Mouse (Mus musculus) embryo, embryonic 10 days (tissue): Measurements from ENCODE around the gene Rfx4.

Experiments used
- DNase-seq: peaks from one replicate; pipeline ENCODE4 v3.0.0-alpha.2; 2015; ENCODE audit warnings: low spot score

Gene Rfx4

DNA sequence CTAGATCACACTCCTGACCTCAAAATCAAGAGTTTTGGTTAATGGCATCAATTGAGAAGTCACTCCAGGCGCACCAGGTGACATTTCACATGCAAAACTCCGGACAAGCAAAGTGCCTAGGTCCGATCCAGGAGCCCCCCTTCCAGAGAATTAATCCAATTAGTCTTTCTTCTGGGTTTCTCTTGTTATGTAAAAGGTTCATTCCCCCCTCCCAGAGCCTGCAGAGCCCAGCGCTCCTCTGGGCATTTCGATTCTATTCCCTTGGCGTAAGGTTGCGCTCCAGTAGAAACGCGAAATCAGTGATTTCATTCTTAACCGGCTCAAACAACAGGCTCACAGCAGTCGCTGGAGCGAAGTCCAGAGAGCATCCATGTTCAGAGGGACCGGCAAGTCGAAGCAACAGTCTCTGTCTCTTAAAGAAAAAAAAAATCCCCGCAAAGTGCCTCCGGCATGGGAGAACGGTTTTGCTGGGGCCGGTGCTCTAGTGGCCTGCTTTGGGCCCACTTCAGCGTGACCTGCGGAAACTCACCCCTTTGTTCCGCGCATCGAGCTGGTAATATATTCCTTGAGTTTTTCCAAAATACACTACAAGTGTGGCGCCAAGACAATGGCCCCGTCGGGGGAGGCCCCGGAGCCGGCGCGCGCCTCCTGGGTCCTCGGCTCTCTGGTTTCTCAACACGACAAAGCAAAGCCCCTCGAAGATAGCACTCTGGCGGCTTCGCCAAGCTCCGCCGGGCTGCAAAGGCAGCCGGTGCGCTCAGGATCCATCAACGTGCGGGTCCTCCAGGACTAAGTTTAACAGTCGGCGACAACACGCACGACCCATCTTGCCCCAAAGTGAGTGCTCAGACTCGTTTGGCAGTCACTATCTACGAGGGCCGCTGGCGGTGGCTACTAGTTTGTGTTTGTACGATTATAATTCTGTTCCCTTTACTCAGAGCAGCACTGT, 2.9 kb downstream of the Rfx4 start:
- DNase-seq = peak; percentile 52

DNA sequence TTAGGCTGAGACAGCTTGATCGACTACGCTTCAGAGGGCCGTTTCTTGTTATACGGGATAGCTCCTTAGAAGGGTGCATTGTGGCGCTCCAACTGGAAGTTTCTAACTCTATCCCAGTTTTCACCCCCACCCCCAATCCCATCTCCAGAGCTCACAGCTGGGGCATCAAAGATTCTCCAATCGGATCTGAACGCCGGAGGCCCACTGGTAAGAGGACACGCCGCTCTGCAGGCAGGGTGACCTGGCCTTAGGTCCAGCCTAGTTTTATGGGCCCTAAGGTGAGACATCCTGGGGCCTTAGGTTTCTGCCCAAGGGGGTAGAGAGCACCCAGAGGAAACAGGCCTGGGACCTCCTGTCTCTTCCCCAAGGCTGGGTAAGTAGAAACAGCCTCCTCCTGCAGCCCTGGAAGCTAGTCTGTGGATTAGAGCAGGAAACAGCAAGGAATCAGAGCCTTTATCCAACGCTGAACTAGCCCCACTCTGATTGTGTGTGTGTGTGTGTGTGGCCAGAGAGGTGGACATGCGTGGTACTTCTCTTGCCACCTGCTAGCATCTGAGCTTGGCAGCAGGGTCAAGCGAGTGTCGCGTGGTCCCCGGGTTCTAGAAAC, 3.8 kb downstream of the Rfx4 start:
- no peak for DNase-seq

DNA sequence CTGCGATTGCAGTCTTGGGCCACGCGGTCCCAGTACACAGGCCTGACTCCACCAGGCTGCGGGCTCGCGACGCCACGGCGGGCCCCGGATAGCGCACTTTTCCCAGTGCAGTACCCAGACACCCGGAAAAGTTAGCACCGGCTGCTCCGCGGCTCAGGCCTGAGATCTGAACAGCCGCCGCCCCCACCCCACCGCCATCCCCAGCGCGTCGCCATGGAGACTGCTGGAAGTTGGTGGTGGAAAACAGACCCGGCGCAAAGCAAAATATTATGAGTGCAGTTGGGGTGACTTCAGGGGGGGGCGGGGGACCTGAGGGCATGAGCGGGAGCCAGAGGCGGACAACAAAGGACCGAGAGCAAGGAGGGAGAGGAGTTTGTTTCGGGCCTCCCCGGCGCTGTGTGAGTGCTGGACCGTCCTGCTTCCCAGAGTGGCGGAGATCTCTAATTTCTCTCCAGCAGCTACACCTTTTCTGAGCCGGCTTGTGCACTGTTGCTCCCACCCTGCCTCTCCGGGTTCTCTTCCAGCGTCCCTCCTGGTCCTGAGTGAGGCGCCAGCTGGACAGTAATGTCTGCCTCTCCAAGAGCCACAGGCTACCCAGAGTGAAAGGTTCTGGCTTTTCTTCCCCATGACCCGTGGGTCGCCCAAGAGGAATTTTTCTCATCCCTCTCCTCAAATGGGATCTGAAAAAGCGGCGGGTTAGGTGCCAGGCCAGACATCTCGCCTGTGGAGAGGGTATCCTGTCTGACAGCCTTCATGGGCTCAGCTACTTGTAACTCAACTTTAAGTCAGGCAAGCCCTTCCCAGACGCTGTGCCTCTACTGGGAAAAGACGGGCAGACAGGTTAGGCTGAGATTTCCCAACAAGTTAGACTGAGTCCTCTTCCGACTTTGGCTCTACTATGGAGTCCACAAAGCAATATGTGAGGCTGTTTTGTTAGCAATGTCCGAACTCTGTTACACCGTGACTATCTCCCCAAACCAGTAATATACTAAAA, 4.6 kb downstream of the Rfx4 start:
- peak; percentile 68 for DNase-seq

DNA sequence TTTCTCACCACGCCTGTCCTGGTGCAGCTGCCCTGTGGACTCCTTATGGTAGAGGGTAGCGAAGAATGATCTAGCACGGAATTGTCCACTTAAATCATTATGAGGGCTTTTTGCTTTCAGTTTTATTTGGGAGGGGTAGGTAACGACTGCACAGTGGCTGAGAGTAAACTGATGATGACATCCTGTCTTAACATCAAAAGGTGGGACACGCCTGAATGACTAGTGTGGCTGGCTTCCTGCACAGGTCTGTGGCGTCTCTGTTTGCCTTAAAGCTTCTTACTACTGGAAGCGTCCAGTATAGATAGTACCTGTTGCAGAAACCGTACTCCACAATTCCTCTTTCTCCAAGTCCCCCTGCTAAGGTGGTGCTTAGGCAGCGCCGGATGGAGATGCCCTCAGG, 12.9 kb downstream of the Rfx4 start:
- no peak for DNase-seq

DNA sequence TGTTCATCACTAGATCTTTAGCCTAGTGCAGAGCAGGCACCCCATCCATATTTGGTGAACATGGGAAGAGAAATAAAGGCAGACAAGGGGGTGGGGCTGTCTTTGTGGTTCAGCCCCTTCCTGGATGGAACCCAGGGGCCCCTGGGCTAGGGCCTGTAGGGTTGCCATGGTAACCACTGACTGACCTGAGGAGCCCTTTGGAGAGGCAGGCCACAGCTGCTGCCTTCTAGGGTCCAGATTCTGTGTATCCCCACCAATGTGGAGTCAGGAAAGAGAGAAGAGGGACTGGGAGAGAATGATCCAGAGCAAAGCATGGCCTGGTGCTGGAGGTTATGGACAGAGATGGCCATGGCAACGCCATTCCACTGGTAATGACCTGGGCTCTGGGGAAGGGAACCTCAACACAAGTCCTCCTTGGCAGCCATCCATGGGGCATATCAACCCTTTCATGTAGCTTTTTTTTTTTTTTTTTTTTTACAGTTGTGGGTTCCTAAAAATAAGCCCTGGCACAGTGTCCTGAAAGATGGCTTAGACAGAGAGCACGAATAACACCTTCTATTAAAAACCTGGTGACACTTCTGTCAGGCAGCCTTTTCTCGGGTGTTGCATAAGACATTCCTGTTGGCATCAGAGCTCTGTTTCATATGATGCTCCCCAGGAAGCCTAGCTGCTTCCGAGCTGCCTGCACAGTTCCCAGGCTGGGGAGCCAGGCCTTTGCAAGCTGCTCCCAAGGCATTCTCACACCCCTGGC, 16.7 kb downstream of the Rfx4 start:
- no peak for DNase-seq

DNA sequence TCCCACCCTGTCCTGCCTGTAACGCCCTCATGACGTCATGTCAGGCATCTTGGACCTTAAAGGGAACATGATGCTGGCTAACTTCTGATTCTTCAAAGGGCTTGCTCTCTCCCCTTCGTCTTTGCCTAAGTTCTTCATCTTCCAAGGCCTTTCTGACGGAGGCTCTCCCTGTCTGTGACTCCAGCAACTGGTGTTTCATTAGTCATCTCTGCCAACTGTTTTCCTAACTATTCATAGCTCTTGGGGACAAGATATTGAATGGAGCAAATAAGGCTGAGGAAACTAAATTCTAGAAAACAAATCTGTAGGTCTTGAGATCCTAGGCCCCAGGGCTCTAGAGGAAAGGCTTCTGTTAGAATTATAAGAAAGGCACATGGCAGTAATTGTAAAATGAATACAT, 18.0 kb downstream of the Rfx4 start:
- DNase-seq = no peak

- no peak for DNase-seq
Measured at GRCm38 (mm10) chr10:84774573-84774972, 18.7 kb downstream of the Rfx4 start.

- no peak for DNase-seq
Measured at GRCm38 (mm10) chr10:84777109-84777508, 21.2 kb downstream of the Rfx4 start.

- DNase-seq = no peak
Measured at GRCm38 (mm10) chr10:84777974-84778373, 22.1 kb downstream of the Rfx4 start.

DNA sequence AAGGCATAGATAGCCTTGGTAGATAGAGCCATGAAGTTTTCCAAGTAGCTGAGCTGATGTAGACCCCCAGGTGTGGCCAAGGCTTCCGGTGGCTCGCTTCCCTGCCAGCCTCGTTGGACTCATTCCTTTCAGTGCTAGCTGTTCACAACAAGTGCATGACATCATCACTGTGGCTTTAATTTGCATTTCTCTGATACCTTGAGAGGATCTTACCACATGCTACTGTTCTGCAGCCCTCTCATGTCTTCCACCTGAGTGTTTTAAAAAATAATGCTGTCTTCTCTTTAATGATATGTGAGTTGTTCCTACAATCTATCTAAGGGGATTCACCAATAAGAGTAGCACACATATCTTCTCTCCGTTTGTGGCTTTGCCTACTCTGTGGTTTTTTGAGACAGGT, 25.0 kb downstream of the Rfx4 start:
- no peak for DNase-seq

GRCm38 (mm10) chr10:84785339-84785738, 29.5 kb downstream of the Rfx4 start:
- no peak for DNase-seq

DNA sequence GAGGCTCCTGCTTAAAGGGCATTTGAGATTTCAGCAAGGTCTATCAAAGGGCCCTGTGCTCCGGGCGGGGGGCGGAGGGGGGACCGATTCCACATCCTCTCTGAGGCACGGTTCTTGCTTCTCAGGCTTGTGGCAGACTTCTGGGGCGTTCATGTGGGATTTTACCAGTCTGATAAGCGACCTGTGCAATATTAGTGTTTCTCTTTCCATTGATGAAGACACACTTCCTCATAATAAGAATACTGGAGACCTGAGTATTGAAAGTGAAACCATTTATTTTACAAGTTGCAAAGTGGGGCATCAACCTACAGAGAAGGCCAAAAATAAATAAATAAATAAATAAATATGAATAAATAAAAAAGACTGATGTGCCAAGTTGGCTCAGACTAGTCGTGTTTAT, 34.5 kb downstream of the Rfx4 start:
- DNase-seq = no peak

- no peak for DNase-seq
Measured at GRCm38 (mm10) chr10:84791181-84791580, 35.3 kb downstream of the Rfx4 start.

- DNase-seq = no peak
Measured at GRCm38 (mm10) chr10:84801521-84801920, 45.7 kb downstream of the Rfx4 start.

- no peak for DNase-seq
Measured at GRCm38 (mm10) chr10:84803216-84803844, 47.5 kb downstream of the Rfx4 start.

GRCm38 (mm10) chr10:84805576-84805975, 49.7 kb downstream of the Rfx4 start:
- no peak for DNase-seq

DNA sequence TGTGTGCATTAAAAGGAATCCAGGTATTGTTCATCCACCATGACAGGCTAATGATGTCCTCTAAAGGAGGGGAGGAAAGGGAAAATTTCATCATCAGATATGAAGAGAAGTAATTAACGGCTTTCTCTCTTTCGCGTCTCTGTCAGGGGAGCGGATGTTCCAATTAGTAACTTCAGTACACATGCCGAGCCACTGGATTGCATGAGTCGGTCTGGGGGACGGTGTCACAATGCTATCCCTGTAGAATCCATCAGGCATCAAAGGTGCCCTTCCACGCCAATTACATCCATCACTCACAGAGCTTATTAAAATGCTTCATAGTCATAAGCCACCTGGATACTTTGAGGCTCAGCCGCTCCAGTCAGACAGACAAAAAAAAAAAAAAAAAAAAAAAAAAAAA, 51.3 kb downstream of the Rfx4 start:
- DNase-seq = no peak

GRCm38 (mm10) chr10:84810030-84810849, 54.4 kb downstream of the Rfx4 start:
- DNase-seq = no peak

DNA sequence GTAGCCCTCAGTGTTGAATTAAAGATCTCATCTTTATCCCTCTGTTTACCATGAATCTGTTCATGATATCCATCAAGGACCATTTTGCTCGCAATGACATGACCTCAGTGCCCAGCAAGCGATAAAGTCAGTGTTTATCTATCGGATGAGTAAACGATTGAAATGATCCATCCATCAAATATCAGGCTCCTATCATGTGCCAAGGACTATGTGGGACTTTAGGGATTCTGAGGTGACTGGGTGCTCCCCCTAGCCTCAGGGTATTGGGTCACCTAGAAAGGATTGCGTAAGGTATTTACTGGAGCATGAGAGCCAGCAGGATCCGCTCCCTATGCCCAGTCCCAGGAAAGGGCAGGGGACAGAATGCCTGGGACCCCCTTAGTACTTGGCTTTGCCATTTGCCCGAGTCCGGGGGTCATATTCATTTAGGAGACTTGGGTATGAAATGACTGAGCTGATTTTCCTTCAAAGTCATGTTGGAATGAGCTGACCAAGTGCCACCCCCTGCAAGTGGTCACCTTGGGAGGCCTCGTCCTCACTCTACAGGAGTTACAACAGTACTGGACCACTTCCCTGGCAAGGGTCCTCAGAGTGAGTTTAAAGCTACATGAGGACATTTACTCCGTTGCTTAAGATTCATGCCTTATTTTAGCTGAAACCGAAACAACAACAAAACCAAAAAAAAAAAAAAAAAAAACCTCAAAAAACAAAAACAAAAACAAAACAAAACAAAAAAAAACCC, 55.5 kb downstream of the Rfx4 start:
- DNase-seq = no peak

DNA sequence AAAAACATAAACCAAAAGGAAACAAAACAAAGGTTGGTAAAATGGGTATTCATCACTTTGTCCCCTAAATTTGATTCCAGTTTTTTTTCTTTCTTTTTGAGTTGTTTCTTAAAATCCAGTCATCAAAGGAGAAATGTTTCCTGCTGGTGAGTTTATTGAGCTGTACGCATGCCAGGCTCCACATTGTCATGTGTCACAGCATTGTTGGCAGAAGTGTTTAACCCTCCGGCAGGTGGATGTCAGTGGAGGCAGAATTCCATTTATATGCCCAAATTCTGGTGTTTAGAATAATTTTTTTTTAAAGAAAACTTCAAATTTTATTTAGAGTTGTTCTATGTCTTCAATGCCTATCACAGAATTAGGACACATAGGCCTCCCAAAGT, 56.0 kb downstream of the Rfx4 start:
- DNase-seq = no peak
